Mouse (Mus musculus): ENCODE measurements around the gene Rhobtb3. TPM values are rescaled to one million over a fixed set of nuclear protein-coding genes. Genes with fewer than 3 reads are reported as not detected.
"Not testable (repeated sequence)": the region's sequence is repeated elsewhere in the genome, so short reads cannot be mapped to it uniquely, and the experiment has no call there.

The Rhobtb3 gene
- total RNA-seq, 2 experiments from 2014 or later, result 23.1 to 26.0 TPM

- no peak for DNase-seq
Measured at GRCm38 (mm10) chr13:75930023-75930422, 13.7 kb downstream of the Rhobtb3 start.

- not testable (repeated sequence) for DNase-seq
Measured at GRCm38 (mm10) chr13:75929071-75929470, 14.7 kb downstream of the Rhobtb3 start.

DNA sequence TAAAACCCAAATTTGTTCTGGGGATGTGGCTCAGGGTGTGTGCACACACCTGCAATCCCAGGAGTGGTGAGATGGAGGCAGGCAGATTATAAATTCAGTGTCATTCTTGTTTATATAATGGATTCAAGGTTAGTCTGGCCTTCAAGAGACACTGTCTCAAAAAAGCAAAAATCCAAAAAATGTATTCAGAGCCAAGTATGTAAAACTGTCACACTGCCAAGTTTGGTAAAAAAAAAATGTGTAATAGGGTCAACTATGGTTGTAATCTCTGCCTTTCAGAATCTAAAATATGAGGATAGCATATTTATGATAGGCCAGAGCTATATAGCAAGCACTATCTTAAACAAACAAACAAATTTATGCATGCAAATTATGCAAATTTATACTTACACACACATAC is 15.8 kb downstream of the Rhobtb3 start:
- DNase-seq, result no peak

GRCm38 (mm10) chr13:75914151-75914550 is 29.6 kb downstream of the Rhobtb3 start:
- no peak for DNase-seq

DNA sequence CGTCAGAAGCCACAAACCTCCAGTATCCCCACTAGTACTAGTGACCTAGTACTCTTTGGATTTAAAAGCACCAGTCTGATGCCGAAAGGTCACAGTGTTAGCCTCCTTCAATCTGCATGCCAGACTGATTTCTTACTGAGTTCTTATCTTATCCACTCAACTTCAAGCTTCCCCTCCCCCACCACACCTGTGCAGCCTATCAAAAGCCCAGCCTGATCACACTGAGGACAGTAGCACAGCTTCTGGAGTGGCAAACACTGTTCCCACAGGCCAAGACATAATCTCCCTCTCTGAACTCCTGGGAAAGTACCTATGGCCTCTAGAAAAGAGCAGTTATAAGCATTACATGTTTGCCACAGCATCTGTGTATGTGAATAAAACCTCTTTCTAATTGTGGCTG is 35.5 kb downstream of the Rhobtb3 start:
- DNase-seq, result no peak

GRCm38 (mm10) chr13:75907133-75907532 is 36.6 kb downstream of the Rhobtb3 start:
- no peak for DNase-seq

- no peak for DNase-seq
Measured at GRCm38 (mm10) chr13:75904660-75905059, 39.1 kb downstream of the Rhobtb3 start.

DNA sequence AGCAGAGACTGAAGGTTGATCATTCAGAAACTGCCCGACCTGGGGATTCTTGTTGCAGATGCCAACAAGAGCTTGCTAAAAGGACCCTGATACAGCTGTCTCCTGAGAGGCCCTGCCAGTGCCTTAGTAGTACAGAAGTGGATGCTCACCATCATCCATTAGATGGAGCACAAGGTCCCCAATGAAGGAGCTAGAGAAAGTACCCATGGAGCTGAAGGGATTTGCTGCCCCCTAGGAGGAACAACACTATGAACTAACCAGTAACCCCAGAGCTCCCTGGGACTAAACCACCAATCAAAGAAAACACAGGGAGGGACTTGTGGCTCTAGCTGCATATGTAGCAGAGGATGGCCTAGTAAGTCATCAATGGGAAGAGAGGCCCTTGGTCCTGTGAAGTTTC is 42.8 kb downstream of the Rhobtb3 start:
- not testable (repeated sequence) for DNase-seq

DNA sequence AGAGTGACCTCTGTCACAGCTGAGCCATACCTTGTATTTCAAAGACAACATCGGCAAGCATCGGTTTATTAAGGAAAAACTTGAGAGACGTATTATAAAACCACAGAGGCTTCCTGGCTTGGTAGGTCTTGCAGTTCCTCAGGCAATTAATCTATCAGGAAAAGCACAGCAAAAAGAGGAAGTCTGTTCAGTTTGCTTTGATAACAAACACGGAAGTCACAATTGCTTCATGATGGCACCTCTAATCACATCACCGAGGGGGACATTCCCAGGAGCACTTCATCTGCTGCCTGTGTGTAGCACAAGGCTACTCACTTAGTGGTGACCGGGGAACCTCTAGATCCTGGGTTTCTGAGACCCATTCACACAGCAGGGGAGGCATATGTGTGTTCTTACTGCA is 50.8 kb downstream of the Rhobtb3 start:
- DNase-seq, result no peak

- no peak for DNase-seq
Measured at GRCm38 (mm10) chr13:75892291-75892690, 51.4 kb downstream of the Rhobtb3 start.

GRCm38 (mm10) chr13:75891868-75892267 is 51.9 kb downstream of the Rhobtb3 start:
- DNase-seq, result no peak

- no peak for DNase-seq
Measured at GRCm38 (mm10) chr13:75883792-75884191, 59.9 kb downstream of the Rhobtb3 start.

DNA sequence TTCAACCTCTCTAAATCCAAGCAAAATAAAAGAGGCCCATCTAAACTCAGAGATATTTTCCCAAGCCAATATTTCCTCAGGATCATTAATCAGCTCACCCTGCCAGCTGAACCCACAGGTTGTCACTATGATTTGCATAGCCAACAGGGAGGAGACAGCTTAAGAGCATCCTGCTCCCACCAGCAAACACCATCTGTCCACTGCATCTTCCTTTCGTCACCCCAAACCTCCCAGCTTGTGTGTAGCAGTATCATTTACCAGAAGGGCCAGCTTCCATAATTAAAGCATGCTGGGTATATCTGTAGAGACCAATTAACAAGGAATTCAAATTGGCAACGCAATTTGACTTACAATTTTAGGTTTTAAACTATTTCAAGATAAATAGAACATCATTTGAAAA is 63.2 kb downstream of the Rhobtb3 start:
- no peak for DNase-seq

- DNase-seq, result no peak
Measured at GRCm38 (mm10) chr13:75879756-75880155, 64.0 kb downstream of the Rhobtb3 start.

DNA sequence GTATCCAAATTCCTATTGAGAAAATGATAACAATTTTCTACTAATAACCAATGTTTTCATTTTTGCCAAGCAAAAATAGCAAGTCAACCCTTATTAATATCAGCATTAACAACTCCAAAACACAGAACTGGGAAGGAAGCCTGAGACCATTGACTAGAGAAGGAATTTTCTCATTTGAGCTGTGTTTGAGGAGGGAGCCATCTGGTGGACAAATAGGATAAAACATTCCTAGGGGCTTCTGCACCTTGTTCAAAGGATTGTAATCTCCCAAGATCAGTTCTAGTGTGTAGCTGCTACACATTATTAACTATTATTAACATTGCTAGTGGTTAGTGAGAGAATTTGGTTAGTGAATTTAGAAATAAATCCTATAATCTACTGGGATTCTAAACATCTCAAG is 65.8 kb downstream of the Rhobtb3 start:
- DNase-seq, result no peak

DNA sequence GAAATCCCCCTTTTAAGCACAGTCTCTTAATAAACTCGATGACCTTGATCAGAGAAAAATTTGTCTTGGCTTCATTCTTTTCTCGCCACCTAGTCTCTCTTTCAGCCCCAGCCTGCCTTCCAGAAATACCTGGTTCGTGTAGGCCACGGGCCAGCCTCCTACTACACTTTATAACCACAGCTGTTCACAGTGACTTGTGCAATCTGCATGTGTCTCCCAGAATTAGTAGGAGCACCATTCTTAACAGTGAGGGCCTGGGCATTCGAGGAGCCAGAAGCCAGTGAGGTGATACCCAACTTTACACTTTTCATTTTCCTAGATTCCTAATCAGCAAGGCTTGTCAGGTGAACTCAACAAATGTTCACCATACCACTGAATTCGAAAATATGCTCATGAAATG is 67.1 kb downstream of the Rhobtb3 start:
- no peak for DNase-seq

GRCm38 (mm10) chr13:75876188-75876587 is 67.5 kb downstream of the Rhobtb3 start:
- not testable (repeated sequence) for DNase-seq

DNA sequence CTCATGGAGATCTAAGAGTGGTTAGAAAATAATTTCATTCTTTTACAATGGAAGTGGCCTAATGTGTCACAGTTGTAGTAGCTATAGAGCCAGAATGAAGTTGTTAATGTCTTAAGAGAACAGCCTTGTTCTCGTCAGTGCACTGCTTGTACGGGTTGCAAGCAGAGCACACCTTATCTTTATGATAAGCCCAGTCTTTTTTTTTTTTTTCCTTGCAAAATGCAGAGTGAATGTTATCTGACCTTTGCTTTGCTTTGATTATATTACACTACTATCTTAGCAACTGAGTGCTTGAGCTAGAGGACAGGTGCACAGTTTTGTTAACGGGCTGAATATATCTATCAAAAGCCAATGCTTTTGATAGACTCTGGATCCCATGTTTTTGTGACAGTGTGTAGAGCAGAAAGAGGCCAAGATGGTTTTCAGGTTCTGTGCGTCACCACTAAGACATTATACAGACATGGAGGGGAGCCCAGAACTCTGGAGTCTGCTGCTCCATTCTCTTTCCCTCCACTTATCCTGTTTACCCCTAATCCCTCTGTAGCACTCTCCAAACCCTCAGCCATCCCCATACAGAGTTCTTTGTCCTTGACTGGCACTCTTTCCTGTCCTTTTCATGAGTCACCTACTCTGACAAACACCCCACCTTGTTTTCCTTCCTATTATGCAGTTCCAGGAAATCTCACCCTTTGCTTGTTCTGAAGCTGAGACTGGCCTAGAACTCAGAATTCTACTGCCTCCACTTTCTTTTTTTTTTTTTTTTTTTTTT is 68.9 kb downstream of the Rhobtb3 start:
- DNase-seq, result no peak

DNA sequence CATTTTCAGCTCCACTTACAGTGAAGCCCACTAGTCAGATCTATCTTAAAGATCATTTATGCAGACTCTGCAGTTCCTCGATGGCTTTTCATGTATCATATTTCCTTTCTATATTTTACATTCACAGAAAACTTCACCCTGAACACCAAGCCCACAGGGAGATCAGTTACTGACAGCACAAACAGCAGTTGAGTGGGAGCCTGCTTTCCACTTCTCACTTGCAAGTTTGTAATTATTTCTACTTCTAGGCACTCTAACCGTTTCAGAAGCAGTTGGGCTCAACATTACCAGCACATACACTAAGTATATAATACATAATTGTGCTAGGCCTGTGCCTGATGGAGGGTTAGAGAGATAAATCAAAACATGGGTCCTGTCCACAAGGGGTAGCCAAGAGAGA is 75.8 kb downstream of the Rhobtb3 start:
- DNase-seq, result no peak

- DNase-seq, result no peak
Measured at GRCm38 (mm10) chr13:75865486-75866184, 78.1 kb downstream of the Rhobtb3 start.

DNA sequence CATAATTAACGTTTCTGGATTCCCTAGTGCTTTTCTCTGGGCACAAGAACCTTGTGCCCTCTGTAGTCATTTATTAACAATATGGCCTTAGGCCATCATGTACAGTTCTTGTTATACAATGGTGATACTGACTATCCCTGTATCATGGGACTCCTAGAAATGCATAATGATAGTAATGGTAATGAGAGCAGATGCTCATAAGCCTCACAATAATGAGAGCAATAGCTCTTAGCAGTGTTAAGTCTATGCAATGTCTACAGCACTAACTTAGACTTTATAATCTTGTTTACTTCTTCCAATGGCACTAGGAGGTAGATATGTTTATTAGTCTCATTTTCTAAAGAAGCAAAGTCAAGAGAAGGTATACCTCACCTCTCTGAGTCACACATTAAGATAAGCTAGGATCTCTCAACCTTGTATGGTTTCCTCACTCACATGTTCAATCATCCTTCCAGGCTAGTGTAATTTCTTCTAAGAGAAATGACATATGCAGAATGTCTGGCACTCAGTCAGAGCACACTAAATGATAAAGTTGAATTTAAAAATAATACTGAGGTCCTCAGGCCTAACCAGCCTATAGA is 84.4 kb downstream of the Rhobtb3 start:
- no peak for DNase-seq

GRCm38 (mm10) chr13:75853118-75853517 is 90.6 kb downstream of the Rhobtb3 start:
- DNase-seq, result no peak

DNA sequence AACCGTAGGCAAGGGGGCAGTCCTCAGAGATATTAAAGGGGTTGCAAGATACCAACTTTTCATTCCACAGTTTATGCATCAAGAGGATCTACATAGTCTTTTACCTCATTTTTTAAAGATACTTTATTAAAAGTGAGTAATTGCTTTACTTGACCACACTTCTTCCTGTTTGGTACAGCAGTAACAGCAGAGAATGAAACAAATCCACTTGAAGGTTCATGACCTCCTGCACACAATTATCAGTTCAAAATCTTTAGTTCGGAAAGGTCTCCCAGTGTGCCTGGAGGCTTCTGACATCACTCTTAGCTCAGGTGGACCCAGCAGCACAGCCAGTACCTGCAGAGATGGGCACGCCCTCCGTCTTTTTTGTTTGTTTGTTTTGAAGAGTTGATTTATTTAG is 91.7 kb downstream of the Rhobtb3 start:
- no peak for DNase-seq

GRCm38 (mm10) chr13:75847027-75847426 is 96.7 kb downstream of the Rhobtb3 start:
- no peak for DNase-seq

All from gastrocnemius, postnatal 10 days (tissue).